Mouse (Mus musculus) large intestine, adult 2 months (tissue): ENCODE data around the gene Zswim1. TPM values are rescaled to one million over a fixed set of nuclear protein-coding genes. Genes with fewer than 3 reads are reported as not detected.
"Not testable (repeated sequence)": the region's sequence is repeated elsewhere in the genome, so short reads cannot be mapped to it uniquely, and the experiment has no call there.

Source experiments
- DNase-seq: peaks from one replicate; pipeline ENCODE4 v3.0.0-alpha.2; 2012; ENCODE audit warnings: low read depth, low spot score
- WGBS: fragments of 180-500 bp; shearing (Covaris S2); methylation state at CpG from one replicate; pipeline ENCODE4 v1.1.7; 2018; 5-methylcytosine and 5-hydroxymethylcytosine counted together
- polyA plus RNA-seq: library from polyadenylated mRNA; depleted of rRNA; stranded (reverse); fragments of >200 nt; gene quantifications from 2 replicates; pipeline ENCODE4 v1.2.3, GENCODE M21; 2012; rRNA removed

The Zswim1 gene
- polyA plus RNA-seq, 1 experiment = 8.1 TPM

DNA sequence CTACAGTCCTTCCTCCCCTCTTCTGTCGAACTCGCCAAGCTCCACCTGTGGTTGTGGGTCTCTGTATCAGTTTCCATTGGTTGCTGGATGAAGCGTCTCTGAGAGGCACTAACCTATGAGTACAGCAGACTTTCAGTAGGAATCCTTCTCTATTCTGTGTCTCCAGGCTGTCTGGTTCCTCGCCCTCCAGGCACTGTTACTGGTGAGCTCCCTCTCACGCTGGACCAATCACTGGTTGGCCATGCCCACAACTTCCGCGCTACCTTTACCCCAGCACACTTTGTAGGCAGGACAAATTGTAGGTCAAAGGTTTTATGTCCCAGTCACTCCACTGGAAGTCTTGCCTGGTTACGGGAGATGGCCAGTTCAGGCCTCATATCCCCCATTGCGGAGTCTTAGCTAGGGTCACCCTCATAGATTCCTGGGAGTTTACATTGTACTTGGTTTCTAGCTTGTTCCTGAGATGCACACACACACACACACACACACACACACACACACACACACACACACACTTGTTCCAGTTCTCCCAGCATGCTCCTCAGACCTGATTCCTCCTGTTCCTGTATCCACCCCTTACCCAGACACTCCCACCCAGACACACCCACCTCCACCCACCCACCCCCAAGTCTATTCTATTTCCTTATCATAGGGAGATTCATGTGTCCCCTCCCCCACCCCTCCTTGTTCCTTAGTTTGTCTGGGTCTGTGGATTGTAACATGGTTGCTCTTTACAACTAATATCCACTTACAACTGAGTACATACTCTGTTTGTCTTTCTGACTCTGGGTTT is 37.4 kb downstream of the Zswim1 start:
- 48% methylated on average over 9 of the region's 9 CpGs for WGBS
- DNase-seq = no peak

GRCm38 (mm10) chr2:164861094-164861493 is 38.6 kb downstream of the Zswim1 start:
- WGBS = 62% methylated on average over 4 of the region's 4 CpGs

DNA sequence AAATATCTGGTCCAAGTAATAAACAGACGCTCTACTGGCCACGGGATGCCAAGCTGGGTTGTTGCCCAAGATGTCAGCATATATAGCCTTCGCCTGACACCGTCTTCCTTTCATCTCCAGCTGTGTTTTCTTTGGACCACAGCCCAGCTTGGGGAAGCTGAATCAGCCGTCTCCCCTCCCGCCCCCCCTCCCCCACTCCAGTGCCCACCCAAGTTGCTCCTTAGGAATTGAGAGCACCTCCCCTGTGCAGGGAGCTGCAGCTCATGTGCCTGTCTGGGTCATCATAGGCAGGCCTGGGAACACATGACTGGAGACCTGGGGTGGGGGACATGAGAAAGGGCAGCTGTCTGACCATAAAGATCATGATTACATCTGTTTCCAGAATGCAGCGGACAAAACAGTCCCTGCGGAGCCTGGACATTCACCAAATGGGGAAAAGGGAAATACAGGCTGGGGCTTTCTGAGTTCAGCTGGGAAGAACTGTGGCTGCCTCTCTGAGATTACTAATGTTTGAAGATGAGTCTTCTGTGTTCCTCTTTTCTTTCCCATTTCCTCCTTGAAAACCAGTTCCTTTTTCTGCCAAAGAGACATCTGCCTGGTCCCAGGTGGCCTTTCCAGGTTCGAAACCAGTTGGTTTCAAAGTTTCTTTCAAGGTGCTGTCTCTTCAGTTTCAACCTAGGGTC is 39.8 kb downstream of the Zswim1 start:
- no peak for DNase-seq
- WGBS = 20% methylated on average over 9 of the region's 9 CpGs

More at GRCm38 (mm10) chr2:164861094-164861493, 38.6 kb downstream of the Zswim1 start:
- DNase-seq = no peak

DNA sequence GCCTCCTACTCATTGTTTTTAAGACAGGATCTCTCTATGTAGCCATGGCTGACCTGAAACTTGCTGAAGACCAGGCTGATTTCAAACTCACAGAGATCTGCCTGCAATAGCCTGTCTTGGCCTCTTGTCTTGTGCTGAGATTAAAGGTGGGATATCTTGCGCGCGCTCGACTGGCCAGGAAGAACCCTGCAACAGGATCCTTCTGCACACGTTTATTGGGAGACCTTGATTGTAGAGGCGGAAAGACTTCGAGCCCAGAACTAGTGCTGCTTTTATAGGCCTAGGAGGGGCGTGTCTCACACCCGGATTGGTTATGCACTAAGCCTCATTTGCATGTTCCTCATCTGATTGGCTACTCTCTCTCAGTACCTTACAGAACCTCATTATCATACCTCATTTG is 40.9 kb downstream of the Zswim1 start:
- WGBS = 94% methylated on average over 8 of the region's 9 CpGs

GRCm38 (mm10) chr2:164864593-164864992 is 42.1 kb downstream of the Zswim1 start:
- 45% methylated on average over 4 of the region's 4 CpGs for WGBS
- DNase-seq = no peak

More for the DNA sequence above, 40.9 kb downstream of the Zswim1 start:
- not testable (repeated sequence) for DNase-seq

- no peak for DNase-seq
- 24% methylated on average over 16 of the region's 16 CpGs for WGBS
Measured at GRCm38 (mm10) chr2:164866741-164867551, 44.5 kb downstream of the Zswim1 start.

DNA sequence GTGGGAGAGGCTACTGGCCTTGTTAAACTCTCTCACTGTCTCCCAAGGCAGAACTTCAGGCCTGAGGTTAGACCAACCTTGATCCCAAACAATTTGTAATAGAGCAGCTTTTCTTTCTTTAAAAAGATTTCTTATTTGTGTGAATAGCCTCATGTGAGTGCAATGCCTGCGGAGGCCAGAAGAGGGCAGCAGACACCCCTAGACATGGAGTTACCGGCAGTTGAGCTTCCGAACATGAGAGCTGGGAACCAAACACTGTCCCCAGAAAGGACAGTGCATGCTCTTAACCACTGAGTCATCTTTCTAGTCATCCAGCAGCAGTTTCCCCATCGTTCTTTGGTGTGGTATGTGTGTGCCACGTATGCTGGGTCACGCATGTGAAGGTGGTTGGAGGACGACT is 45.1 kb downstream of the Zswim1 start:
- DNase-seq = no peak
- WGBS = 96% methylated on average over 7 of the region's 7 CpGs

GRCm38 (mm10) chr2:164868491-164868890 is 46.0 kb downstream of the Zswim1 start:
- no peak for DNase-seq

GRCm38 (mm10) chr2:164871602-164872303 is 49.3 kb downstream of the Zswim1 start:
- WGBS = 51% methylated on average over 6 of the region's 6 CpGs

More at GRCm38 (mm10) chr2:164868491-164868890, 46.0 kb downstream of the Zswim1 start:
- 67% methylated on average over 7 of the region's 7 CpGs for WGBS

GRCm38 (mm10) chr2:164873621-164874020 is 51.1 kb downstream of the Zswim1 start:
- 35% methylated on average over 3 of the region's 3 CpGs for WGBS

More at GRCm38 (mm10) chr2:164871602-164872303, 49.3 kb downstream of the Zswim1 start:
- DNase-seq = no peak

DNA sequence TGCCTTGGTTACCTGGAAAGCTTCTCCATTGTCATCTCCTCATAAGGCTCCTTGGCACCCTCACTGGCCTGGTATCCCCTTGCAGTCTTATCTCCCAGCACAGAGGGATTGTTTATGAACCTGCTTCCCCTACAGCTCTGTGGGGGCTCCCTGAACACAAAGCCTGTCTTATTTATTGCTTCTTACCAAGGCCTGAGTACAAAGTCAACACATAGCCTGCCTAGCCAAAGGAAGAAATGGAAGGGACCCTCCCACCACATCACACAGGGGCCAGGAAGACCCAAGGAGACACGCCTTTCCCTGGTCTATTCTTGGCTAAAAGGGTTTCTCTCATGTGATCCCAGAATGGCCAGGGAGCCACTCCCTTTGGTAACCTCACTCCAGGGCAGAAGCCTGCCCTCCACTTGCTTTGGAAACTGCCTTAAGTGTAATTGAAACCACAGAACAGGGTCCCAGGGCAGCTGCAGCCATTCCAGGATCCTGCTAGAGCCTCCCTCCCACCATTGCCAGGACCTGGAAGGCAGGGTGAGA is 51.8 kb downstream of the Zswim1 start:
- no peak for DNase-seq

More at GRCm38 (mm10) chr2:164873621-164874020, 51.1 kb downstream of the Zswim1 start:
- no peak for DNase-seq

DNA sequence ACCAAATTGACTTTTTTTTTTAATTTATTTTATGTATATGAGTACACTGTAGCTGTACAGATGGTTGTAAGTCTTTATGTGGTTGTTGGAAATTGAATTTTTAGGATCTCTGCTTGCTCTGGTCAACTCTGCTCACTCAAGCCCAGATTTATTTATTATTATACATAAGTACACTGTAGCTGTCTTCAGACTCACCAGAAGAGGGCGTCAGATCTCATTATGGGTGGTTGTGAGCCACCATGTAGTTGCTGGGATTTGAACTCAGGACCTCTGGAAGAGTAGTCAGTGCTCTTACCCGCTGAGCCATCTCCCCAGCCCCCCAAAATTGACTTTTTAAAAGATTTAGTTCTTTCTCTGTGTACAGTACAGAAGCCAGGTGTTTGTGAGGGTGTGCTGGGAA is 53.2 kb downstream of the Zswim1 start:
- DNase-seq = not testable (repeated sequence)
- 46% methylated on average over 2 of the region's 2 CpGs for WGBS

More for the DNA sequence above, 51.8 kb downstream of the Zswim1 start:
- WGBS = 21% methylated on average over 1 of the region's 1 CpGs

Other genes with a start within 250 kb of the Zswim1 start
- gene Spint3, start 249.2 kb upstream of the Zswim1 start, polyA plus RNA-seq = not detected in 2 replicates
- gene Wfdc6a, start 237.2 kb upstream of the Zswim1 start, polyA plus RNA-seq = 0.29 TPM in 1 of 2 replicates, not detected in the other
- not detected in 2 replicates for gene Eppin, start 229.1 kb upstream of the Zswim1 start, polyA plus RNA-seq
- gene Wfdc6b, start 209.2 kb upstream of the Zswim1 start, polyA plus RNA-seq = not detected in 2 replicates
- 0.05 TPM in 1 of 2 replicates, not detected in the other for gene Wfdc8, start 209.1 kb upstream of the Zswim1 start, polyA plus RNA-seq
- 0.14 TPM in 1 of 2 replicates, not detected in the other for gene Wfdc16, start 183.9 kb upstream of the Zswim1 start, polyA plus RNA-seq
- 0.73 TPM in 1 of 2 replicates, not detected in the other for gene Wfdc10, start 166.6 kb upstream of the Zswim1 start, polyA plus RNA-seq
- not detected in 2 replicates for gene Wfdc9, start 166.1 kb upstream of the Zswim1 start, polyA plus RNA-seq
- not detected in 2 replicates for gene Wfdc11, start 148.6 kb upstream of the Zswim1 start, polyA plus RNA-seq
- 0.10 and 0.32 TPM in 2 replicates for gene Wfdc13, start 137.6 kb upstream of the Zswim1 start, polyA plus RNA-seq
- not detected in 2 replicates for gene Spint4, start 124.2 kb upstream of the Zswim1 start, polyA plus RNA-seq
- not detected in 2 replicates for gene Spint5, start 107.4 kb upstream of the Zswim1 start, polyA plus RNA-seq
- gene Wfdc3, start 76.8 kb upstream of the Zswim1 start, polyA plus RNA-seq = 0.19 and 0.22 TPM in 2 replicates
- gene Dnttip1, start 76.7 kb upstream of the Zswim1 start, polyA plus RNA-seq = 17.3 and 27.6 TPM in 2 replicates
- 154 and 183 TPM in 2 replicates for gene Ube2c, start 52.8 kb upstream of the Zswim1 start, polyA plus RNA-seq
- gene Tnnc2, start 42.7 kb upstream of the Zswim1 start, polyA plus RNA-seq = 2.2 TPM in 1 of 2 replicates, not detected in the other
- gene Snx21, start 36.9 kb upstream of the Zswim1 start, polyA plus RNA-seq = 9.1 and 9.9 TPM in 2 replicates
- 63.0 and 82.8 TPM in 2 replicates for gene Acot8, start 17.8 kb upstream of the Zswim1 start, polyA plus RNA-seq
- gene Zswim3, start 17.6 kb upstream of the Zswim1 start, polyA plus RNA-seq = 4.0 and 4.8 TPM in 2 replicates
- not detected in 2 replicates for gene Spata25, start 5.9 kb downstream of the Zswim1 start, polyA plus RNA-seq
- gene Ctsa, start 10.2 kb downstream of the Zswim1 start, polyA plus RNA-seq = 195 and 290 TPM in 2 replicates
- 3.3 and 3.5 TPM in 2 replicates for gene Neurl2, start 10.8 kb downstream of the Zswim1 start, polyA plus RNA-seq
- 35.7 and 46.7 TPM in 2 replicates for gene Pltp, start 35.0 kb downstream of the Zswim1 start, polyA plus RNA-seq
- 30.8 and 34.3 TPM in 2 replicates for gene Pcif1, start 56.6 kb downstream of the Zswim1 start, polyA plus RNA-seq
- 18.5 and 26.1 TPM in 2 replicates for gene Zfp335, start 89.1 kb downstream of the Zswim1 start, polyA plus RNA-seq
- gene Mmp9, start 118.1 kb downstream of the Zswim1 start, polyA plus RNA-seq = 6.9 and 21.8 TPM in 2 replicates
- gene Slc12a5, start 138.1 kb downstream of the Zswim1 start, polyA plus RNA-seq = 0.50 and 0.95 TPM in 2 replicates
- 18.1 and 22.0 TPM in 2 replicates for gene Ncoa5, start 212.2 kb downstream of the Zswim1 start, polyA plus RNA-seq
- gene Cd40, start 232.9 kb downstream of the Zswim1 start, polyA plus RNA-seq = 9.5 and 9.6 TPM in 2 replicates